8 mouse cellular contexts compared by ENCODE assay signal in the genomic region with DNA sequence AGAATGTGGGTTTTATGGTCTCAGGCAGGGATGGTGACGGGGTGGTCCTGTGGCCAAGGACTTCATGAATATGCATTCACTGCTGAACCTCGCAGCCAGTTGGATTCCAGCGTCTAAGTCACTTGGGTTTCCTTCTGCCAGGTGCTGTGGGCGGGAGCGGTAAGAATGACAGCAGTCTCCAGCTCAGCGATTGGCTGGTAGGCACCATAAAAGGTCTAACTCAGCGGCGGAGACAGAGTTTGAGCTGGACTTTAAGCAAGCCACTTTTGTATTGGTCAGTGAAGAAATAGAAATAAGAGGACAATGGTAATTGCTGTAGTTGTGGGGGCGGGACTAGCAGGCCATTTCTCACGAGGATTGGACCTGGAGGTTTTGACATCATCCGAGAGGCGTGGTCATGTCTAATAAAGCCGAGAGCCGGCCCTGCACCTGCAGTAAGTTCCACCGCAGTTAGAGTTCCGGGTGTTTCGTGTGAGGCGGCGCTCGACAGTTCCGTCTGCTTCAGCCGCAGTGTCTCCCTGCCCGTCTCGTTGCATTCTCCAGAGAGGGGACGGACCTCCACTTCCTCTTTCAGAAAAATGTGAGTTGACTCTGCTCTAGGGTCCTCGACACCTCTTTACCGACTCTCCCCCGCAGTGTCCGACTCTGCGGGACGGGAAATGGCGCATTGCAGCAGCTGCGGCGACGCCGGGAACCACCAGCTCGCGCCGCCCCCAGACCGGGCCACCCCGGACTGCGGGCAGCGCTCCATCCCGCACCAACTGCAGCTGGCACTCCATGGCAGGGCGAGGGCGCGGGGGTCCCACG. TPM values are rescaled to one million over a fixed set of nuclear protein-coding genes. Genes with fewer than 3 reads are reported as not detected.
DNase-seq lines count a peak whose midpoint lies in the region; ATAC-seq and TF ChIP-seq lines count a peak whose summit lies in the region.

Gene Vamp1, plus strand, starts transcription at position 404 of the 807 bp plus-strand sequence.

- H3K4me2 ChIP-seq in lung, postnatal 0 days (replicated peaks; ENCODE audit: low read depth, low read length) = peak within 1 kb of the TSS; percentile 99

- TF ChIP-seq EP300 in lung, postnatal 0 days (IDR thresholded peaks at IDR 0.05) = no peak

- H3K27me3 ChIP-seq in hindbrain, embryonic 10.5 days (ENCODE audit: insufficient read depth, poor library complexity, severe bottlenecking) = peaks cover 30% of the 10 kb centered on the region
- no peaks in the 10 kb centered on the region for H3K27me3 ChIP-seq in lung, postnatal 0 days (replicated peaks; ENCODE audit: insufficient read depth, low read length)

- peak; percentile 94 for DNase-seq in MN1 (ENCODE audit: low spot score)
- DNase-seq in cerebellum, adult 9-10 months = peak; percentile 100
- peak; percentile 91 for DNase-seq in hindbrain, embryonic 10.5 days (ENCODE audit: low spot score)
- DNase-seq in layer of hippocampus, adult 9-11 months = peak; percentile 98
- DNase-seq in lung, postnatal 0 days (ENCODE audit: low spot score) = peak; percentile 99
- peak; percentile 86 for DNase-seq in ovary, postnatal 14 days (ENCODE audit: low spot score)
- DNase-seq in thymus, postnatal 14 days = peak; percentile 94

- H3K36me3 ChIP-seq in hindbrain, embryonic 10.5 days = no peaks in the 10 kb centered on the region
- H3K36me3 ChIP-seq in lung, postnatal 0 days (ENCODE audit: insufficient read depth, low read length) = no peaks in the 10 kb centered on the region

- H3K9ac ChIP-seq in lung, postnatal 0 days (replicated peaks; ENCODE audit: low read depth) = peak within 1 kb of the TSS; percentile 58

- peak within 1 kb of the TSS; percentile 76 for H3K4me3 ChIP-seq in hindbrain, embryonic 10.5 days
- peak within 1 kb of the TSS; percentile 68 for H3K4me3 ChIP-seq in lung, postnatal 0 days (ENCODE audit: low read depth, low read length)

- TF ChIP-seq CTCF in lung, postnatal 0 days (IDR thresholded peaks at IDR 0.05) = peak; percentile 9; the same call in 1 of the 2 replicates

- peak; percentile 89 for ATAC-seq in frontal cortex, adult (ENCODE audit: low TSS enrichment)
- peak; percentile 98 for ATAC-seq in lung, postnatal 0 days

- H3K4me1 ChIP-seq in hindbrain, embryonic 10.5 days (replicated peaks) = peaks cover 15% of the 10 kb centered on the region
- H3K4me1 ChIP-seq in lung, postnatal 0 days (ENCODE audit: insufficient read depth, low read depth, low read length) = no peaks in the 10 kb centered on the region

- H3K27ac ChIP-seq in hindbrain, embryonic 10.5 days = peak within 1 kb of the TSS; percentile 86
- peak within 1 kb of the TSS; percentile 83 for H3K27ac ChIP-seq in lung, postnatal 0 days (ENCODE audit: low read length)

- no peaks in the 10 kb centered on the region for H3K9me3 ChIP-seq in hindbrain, embryonic 10.5 days
- no peaks in the 10 kb centered on the region for H3K9me3 ChIP-seq in lung, postnatal 0 days (ENCODE audit: low read length)

- under 1% methylated on average over 48 of the region's 48 CpGs for WGBS in hindbrain, embryonic 10.5 days
- under 1% methylated on average over 48 of the region's 48 CpGs for WGBS in lung, postnatal 0 days

RNA-seq across cellular contexts. Expression of gene Vamp1, which starts in this region (rescaled TPM):
- polyA plus RNA-seq in hindbrain, embryonic 10.5 days (2016; fragmentation: Nextera tagmentation; extraction: Ambion mirVana) = 3.3 and 3.9 TPM in 2 replicates
- polyA plus RNA-seq in lung, postnatal 0 days (2015; fragmentation: Nextera tagmentation; extraction: Ambion mirVana) = 3.0 and 3.5 TPM in 2 replicates

Comparison
In these comparisons a context has a peak if more than half of its experiments do, and no peak if none do; other contexts are left out.
1. Peak in every context shown above with its lines: DNase-seq, ATAC-seq, H3K4me3 ChIP-seq and H3K27ac ChIP-seq.